Mouse (Mus musculus) skeletal muscle tissue, postnatal 0 days (tissue): ENCODE measurements around the gene Ifna6. TPM values are rescaled to one million over a fixed set of nuclear protein-coding genes. Genes with fewer than 3 reads are reported as not detected.

ENCODE experiments used
- polyA plus RNA-seq: library from polyadenylated mRNA; unstranded; fragments of >200 nt; fragmentation: Nextera tagmentation; extraction: Ambion mirVana; gene quantifications from 2 replicates; pipeline ENCODE4 v1.2.1, GENCODE M21; 2015

Ifna6 gene
- not detected in 2 replicates for polyA plus RNA-seq

GRCm38 (mm10) chr4:88827116-88827515 lies at the start of gene Ifna6:
Ifna6 (plus strand) TSS chr4:88827416.

GRCm38 (mm10) chr4:88779550-88779949 lies 47.7 kb upstream of the Ifna6 start, which contains the start of gene Gm13272:
Gm13272 (plus strand) TSS chr4:88779850.

DNA sequence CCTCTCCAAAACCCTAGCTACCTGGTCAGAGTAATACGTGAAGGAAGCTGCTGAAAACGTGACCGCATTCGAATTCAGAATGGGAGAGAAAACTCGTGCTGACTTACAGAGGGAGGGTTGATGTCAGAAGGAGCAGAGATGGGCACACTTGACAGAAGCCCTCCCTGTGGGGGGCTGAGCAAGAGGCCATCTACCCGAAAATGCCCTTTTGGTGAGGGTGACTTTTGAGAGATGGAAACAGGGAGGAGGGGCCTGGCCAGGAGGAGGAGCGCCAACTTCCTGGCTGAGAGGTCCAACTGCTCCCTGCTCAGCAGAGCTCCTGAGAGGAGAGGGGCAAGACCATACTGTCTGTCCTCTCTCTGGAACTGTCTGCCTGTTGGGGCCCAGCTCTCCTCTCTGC lies 45.4 kb upstream of the Ifna6 start, which contains the start of gene Ifnz:
Gene Ifnz, plus strand, starts transcription at position 301 of the 400 bp plus-strand sequence.

DNA sequence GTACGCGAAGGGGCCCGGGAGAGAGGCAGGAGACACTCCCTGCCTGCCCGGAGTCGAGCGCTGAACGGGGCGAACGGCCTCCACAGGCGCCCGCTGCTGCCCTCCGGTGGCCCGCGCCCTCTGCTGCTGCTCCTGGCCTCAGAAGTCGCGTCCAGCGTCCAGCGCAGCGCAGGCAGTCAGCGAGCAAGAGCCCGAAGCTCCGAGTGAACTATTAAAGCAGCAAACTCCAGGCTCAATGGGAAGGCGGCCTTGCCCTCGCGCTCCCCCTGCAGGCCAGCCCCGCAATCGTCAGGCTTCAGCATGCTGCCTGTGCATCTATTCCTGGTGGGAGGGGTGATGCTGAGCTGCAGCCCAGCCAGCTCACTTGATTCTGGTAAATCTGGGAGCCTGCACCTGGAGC lies 41.8 kb upstream of the Ifna6 start, which contains the start of gene Gm13276:
Gene Gm13276, plus strand, starts transcription at position 301 of the 400 bp plus-strand sequence.

GRCm38 (mm10) chr4:88788402-88788801 lies 38.8 kb upstream of the Ifna6 start, which contains the start of gene Gm13277:
Gm13277 (plus strand) TSS chr4:88788632.

GRCm38 (mm10) chr4:88791250-88791649 lies 36.0 kb upstream of the Ifna6 start, which contains the start of gene Gm13278:
Gm13278 (plus strand) TSS chr4:88791550.

GRCm38 (mm10) chr4:88793936-88794675 lies 33.1 kb upstream of the Ifna6 start, which contains the start of gene Gm13275:
Gm13275 (plus strand) TSS chr4:88794487.

GRCm38 (mm10) chr4:88797097-88797496 lies 30.1 kb upstream of the Ifna6 start, which contains the start of gene Gm13279:
Gm13279 (plus strand) TSS chr4:88797397.

GRCm38 (mm10) chr4:88799365-88799764 lies 27.9 kb upstream of the Ifna6 start, which contains the start of gene Gm13285:
Gm13285 (plus strand) TSS chr4:88799665.

GRCm38 (mm10) chr4:88802954-88803353 lies 24.3 kb upstream of the Ifna6 start, which contains the start of gene Gm13287:
Gm13287 (plus strand) TSS chr4:88803254.

DNA sequence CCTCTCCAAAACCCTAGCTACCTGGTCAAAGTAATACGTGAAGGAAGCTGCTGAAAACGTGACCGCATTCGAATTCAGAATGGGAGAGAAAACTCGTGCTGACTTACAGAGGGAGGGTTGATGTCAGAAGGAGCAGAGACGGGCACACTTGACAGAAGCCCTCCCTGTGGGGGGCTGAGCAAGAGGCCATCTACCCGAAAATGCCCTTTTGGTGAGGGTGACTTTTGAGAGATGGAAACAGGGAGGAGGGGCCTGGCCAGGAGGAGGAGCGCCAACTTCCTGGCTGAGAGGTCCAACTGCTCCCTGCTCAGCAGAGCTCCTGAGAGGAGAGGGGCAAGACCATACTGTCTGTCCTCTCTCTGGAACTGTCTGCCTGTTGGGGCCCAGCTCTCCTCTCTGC lies 22.0 kb upstream of the Ifna6 start, which contains the start of gene Gm13288:
Gene Gm13288, plus strand, starts transcription at position 301 of the 400 bp plus-strand sequence.

DNA sequence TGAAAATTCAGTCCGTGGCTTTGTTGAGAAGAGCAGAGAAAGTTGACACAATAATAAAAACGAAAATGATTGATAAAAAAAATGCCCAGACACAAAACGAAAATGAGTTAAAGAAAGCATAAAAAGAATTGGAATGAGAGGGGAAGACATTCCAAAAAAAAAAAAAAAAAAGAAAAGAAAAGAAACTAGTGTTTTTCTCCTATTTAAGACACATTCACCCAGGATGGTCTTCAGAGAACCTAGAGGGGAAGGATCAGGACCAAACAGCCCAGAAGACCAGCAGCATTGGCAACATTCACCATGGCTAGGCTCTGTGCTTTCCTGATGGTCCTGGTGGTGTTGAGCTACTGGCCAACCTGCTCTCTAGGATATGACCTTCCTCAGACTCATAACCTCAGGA lies 11.3 kb upstream of the Ifna6 start, which contains the start of gene Ifna7:
Gene Ifna7, plus strand, starts transcription at position 301 of the 400 bp plus-strand sequence.

GRCm38 (mm10) chr4:88819659-88820058 lies 7.6 kb upstream of the Ifna6 start, which contains the start of gene Ifna11:
Ifna11 (plus strand) TSS chr4:88819959.

GRCm38 (mm10) chr4:88835225-88835624 lies 8.0 kb downstream of the Ifna6 start, which contains the start of gene Ifna5:
Ifna5 (plus strand) TSS chr4:88835525.

DNA sequence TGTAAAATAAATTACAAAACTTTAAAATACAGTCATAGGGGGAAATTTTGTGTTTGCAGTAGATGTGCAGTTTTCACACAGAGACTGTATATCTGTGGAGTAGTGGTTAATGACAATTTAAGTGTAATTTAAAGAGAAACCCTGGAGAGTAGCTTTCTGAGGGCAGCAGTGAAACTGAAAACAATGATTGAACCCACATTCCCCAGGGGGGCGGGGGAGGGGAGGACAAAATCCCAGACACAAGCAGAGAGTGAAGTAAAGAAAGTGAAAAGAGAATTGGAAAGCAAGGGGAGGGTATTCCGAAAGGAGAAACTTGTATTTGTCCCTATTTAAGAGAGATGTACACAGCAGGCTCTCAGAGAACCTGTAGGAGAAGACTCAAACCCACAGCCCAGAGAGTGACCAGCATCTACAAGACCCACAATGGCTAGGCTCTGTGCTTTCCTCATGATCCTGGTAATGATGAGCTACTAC lies 14.3 kb downstream of the Ifna6 start, which contains the start of gene Ifna4:
Gene Ifna4, plus strand, starts transcription at position 424 of the 474 bp plus-strand sequence.

DNA sequence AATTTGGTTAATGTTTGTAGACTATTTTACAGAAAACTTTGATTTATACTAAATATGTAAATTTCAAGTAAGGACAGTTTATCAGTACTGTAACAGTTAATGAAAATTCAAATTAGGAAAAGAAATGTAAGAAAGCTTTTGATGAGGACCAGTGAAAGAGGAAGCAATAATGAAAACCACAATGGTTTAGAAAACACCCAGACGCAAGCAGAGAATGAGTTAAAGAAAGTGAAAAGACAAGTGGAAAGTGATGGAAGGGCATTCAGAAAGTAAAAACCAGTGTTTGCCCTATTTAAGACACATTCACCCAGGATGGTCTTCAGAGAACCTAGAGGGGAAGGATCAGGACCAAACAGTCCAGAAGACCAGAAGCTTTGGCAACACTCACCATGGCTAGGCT lies 22.5 kb downstream of the Ifna6 start, which contains the start of gene Ifna1:
Gene Ifna1, plus strand, starts transcription at position 390 of the 400 bp plus-strand sequence.

Other genes with a start within 250 kb of the Ifna6 start
- gene Ifna9, start 235.0 kb upstream of the Ifna6 start, polyA plus RNA-seq, result not detected in 2 replicates
- not detected in 2 replicates for gene Ifna12, start 224.0 kb upstream of the Ifna6 start, polyA plus RNA-seq
- gene C87499, start 193.0 kb upstream of the Ifna6 start, polyA plus RNA-seq, result not detected in 2 replicates
- not detected in 2 replicates for gene Ifna13, start 183.0 kb upstream of the Ifna6 start, polyA plus RNA-seq
- not detected in 2 replicates for gene Ifna16, start 150.5 kb upstream of the Ifna6 start, polyA plus RNA-seq
- gene Ifna2, start 143.5 kb upstream of the Ifna6 start, polyA plus RNA-seq, result not detected in 2 replicates
- not detected in 2 replicates for gene Ifnab, start 136.1 kb upstream of the Ifna6 start, polyA plus RNA-seq
- 0.13 and 0.36 TPM in 2 replicates for gene Gm26566, start 105.6 kb upstream of the Ifna6 start, polyA plus RNA-seq
- 48.9 and 52.6 TPM in 2 replicates for gene Klhl9, start 105.0 kb upstream of the Ifna6 start, polyA plus RNA-seq
- not detected in 2 replicates for gene Gm13271, start 72.5 kb upstream of the Ifna6 start, polyA plus RNA-seq
- 0.15 and 0.18 TPM in 2 replicates for gene Gm13283, start 67.3 kb upstream of the Ifna6 start, polyA plus RNA-seq
- 0.15 TPM in 1 of 2 replicates, not detected in the other for gene Gm13290, start 53.6 kb upstream of the Ifna6 start, polyA plus RNA-seq
- gene Gm13289, start 50.5 kb upstream of the Ifna6 start, polyA plus RNA-seq, result not detected in 2 replicates
- gene Gm13272, start 47.6 kb upstream of the Ifna6 start, polyA plus RNA-seq, result not detected in 2 replicates
- gene Ifnz, start 45.3 kb upstream of the Ifna6 start, polyA plus RNA-seq, result 0.26 and 0.27 TPM in 2 replicates
- not detected in 2 replicates for gene Gm13276, start 41.7 kb upstream of the Ifna6 start, polyA plus RNA-seq
- gene Gm13277, start 38.8 kb upstream of the Ifna6 start, polyA plus RNA-seq, result not detected in 2 replicates
- not detected in 2 replicates for gene Gm13278, start 35.9 kb upstream of the Ifna6 start, polyA plus RNA-seq
- not detected in 2 replicates for gene Gm13275, start 32.9 kb upstream of the Ifna6 start, polyA plus RNA-seq
- gene Gm13279, start 30.0 kb upstream of the Ifna6 start, polyA plus RNA-seq, result not detected in 2 replicates
- 0.47 and 1.0 TPM in 2 replicates for gene Gm13285, start 27.8 kb upstream of the Ifna6 start, polyA plus RNA-seq
- not detected in 2 replicates for gene Gm13287, start 24.2 kb upstream of the Ifna6 start, polyA plus RNA-seq
- 0.10 TPM in 1 of 2 replicates, not detected in the other for gene Gm13288, start 21.9 kb upstream of the Ifna6 start, polyA plus RNA-seq
- gene Ifna7, start 11.2 kb upstream of the Ifna6 start, polyA plus RNA-seq, result not detected in 2 replicates
- not detected in 2 replicates for gene Ifna11, start 7.5 kb upstream of the Ifna6 start, polyA plus RNA-seq
- not detected in 2 replicates for gene Ifna5, start 8.1 kb downstream of the Ifna6 start, polyA plus RNA-seq
- gene Ifna4, start 14.4 kb downstream of the Ifna6 start, polyA plus RNA-seq, result not detected in 2 replicates
- gene Ifna1, start 22.7 kb downstream of the Ifna6 start, polyA plus RNA-seq, result not detected in 2 replicates
- gene Ifne, start 52.8 kb downstream of the Ifna6 start, polyA plus RNA-seq, result not detected in 2 replicates